Mouse (Mus musculus) cerebellum, postnatal 10 days (tissue): ENCODE data around the gene Sema4f.

Experiments
- DNase-seq, 2 experiments: peaks; one replicate each; pipeline ENCODE4 v3.0.0; 2021; ENCODE audit warnings: mixed read lengths in 2 of 2

Sema4f gene

GRCm38 (mm10) chr6:82913336-82914247 lies 26.0 kb downstream of the Sema4f start:
- DNase-seq: peak; percentile 53 to 54

GRCm38 (mm10) chr6:82911303-82911702 lies 28.3 kb downstream of the Sema4f start:
- DNase-seq: no peak

- peak; percentile 76 to 77 for DNase-seq
These were observed 30.3 kb downstream of the Sema4f start for GRCm38 (mm10) chr6:82909136-82909855.

DNA sequence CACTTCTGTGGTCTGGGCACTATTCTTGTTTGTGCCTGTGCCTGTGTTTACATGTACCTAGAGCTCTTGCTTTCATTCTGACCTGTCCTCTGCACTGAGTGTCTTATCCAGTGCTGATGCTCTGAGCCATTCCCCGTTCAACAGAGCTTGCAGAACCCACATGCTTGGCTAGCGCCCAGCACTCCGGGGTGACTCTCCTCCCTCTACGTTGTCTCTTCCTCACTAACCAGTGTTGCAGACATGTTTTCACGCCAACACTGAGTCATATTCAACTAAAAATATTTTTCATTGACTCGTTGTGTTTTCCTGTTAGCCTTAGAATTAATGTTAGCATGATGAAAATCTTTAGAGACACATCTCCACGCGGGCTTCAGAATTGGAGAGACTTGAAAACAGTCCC lies 31.5 kb downstream of the Sema4f start:
- DNase-seq: peak; percentile 28 to 55

- DNase-seq: no peak
These were observed 32.6 kb downstream of the Sema4f start for GRCm38 (mm10) chr6:82906985-82907384.

DNA sequence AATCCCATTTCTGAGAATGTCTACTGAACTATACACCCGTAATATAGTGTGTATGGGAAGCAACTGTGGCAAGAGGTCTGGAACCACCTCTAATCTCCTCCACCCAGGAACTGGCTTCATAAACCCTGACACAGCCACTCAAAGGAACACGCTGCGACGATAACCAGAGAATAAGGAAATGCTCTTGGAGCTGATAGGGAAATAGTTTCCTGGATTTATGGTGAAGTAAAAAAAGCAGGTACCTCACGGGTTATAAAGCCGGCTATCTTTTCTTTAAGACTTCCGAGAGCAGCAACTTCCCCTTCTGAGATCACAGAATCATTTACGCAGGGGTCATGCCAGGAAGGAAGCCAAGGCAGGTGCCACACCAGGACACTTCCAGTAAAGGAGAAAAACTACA lies 37.0 kb downstream of the Sema4f start:
- no peak for DNase-seq

- DNase-seq: no peak
These were observed 40.8 kb downstream of the Sema4f start for GRCm38 (mm10) chr6:82898745-82899144.

DNA sequence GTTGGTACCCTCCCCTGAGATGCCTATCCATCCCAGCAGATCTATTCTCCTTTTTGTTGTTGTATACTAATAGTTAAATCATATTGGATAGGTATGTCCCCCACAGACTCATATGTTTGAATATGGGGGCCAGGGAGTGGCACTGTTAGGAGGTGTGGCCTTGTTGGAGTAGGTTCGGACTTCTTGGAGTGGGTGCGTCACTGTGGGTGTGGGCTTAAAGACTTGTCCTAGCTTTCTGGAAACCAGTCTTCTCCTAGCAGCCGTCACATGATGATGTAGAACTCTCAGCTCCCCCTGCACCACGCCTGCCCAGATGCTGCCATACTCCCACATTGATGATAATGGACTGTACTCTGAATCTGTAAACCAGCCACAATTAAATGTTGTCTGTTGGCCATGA lies 41.3 kb downstream of the Sema4f start:
- DNase-seq: no peak

DNA sequence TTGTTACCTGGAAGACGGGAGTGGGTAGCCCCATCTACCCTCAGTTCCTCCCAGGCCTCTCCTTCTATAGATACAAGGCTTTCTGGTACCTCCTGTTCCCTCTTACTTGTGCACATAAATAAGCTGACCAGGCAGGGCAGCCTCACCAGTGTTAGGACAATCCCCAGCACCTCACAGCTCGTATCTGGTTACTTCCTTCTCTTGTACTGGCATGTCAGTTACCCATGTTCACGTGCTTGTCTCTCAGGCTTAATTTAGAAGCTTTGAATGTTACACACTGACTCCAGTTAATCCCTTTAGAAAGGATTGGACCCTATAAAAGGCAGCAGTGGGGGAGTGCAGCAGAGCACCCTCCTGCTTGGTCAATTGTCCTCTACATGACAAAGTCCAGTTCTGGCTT lies 42.3 kb downstream of the Sema4f start:
- DNase-seq: no peak

DNA sequence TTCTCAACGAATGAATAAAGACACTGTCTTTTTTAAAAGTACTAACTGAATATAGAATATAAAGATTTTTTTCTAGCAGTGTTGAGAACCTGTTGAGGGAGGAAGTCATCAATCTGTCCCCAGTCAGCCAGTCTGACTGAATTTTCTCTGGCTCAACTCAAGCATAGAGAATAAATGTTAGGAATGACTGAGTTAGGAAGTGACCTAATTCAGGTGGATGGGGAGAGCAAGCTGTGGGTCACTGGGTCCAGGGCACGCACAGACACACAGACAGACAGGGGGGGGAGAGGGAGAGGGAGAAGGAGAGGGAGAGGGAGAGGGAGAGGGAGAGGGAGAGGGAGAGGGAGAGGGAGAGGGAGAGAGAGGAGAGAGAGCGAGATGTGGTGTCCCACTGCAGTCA lies 46.2 kb downstream of the Sema4f start:
- DNase-seq: no peak

DNA sequence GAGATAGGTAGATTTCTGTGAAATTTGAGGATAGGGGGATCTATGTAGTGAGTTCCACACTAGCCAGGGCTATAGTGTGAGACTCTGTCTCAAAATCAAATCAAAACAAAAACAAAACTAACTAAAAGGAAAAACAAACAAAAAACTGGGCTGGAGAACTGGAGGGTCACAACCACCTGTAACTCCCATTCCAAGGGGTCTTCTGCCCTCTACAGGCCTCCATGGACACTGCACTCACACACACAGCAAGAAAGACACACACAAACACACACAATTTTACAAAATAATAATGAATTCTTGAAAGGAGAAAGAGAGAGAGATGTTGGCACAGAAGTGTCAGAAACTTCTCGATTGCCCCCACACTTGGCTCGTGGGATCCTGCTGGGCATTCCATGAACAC lies 47.0 kb downstream of the Sema4f start:
- DNase-seq: peak; percentile 59 to 69

GRCm38 (mm10) chr6:82891488-82891887 lies 48.1 kb downstream of the Sema4f start:
- no peak for DNase-seq

DNA sequence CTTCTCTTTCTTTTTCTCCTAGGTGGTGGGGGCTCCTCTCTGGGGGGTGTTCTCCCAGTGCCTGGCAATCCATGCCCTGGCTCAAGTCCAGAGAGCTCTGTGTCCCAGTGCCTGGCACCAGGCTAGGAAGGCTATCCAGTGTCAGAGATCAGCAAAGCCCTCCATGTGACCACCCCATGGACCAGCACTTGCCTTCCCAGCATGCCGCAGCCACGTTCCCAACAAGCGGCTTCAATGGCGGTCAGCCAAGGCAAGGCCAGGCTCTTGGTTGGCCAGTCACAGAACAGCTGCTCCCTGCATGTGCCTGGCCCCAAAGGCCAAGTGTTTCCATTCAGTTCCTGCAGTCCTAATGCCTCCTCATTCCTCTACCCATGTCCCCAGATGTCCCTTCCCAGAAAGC lies 53.2 kb downstream of the Sema4f start:
- peak; percentile 79 to 89 for DNase-seq

DNA sequence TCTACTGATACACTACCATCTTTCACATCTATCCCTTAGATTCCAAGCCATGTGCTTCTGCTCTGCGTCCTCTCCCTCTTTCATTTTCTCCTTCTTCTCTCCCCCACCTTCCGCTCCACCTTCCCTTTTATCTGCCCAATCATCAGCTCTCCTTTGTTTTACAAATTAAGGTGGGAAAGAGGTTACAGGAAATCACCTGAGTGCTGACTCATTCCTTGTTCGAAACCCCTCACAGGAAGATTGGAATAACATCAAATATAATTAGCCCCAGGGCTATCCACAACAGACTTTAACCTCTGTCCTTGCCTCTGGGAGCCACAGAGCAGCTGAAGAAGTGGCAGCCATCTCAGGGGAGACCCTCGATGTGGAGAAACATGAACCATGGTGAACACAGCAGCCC lies 53.7 kb downstream of the Sema4f start:
- DNase-seq: no peak

- DNase-seq: no peak
These were observed 54.1 kb downstream of the Sema4f start for GRCm38 (mm10) chr6:82885441-82885840.

GRCm38 (mm10) chr6:82884570-82884969 lies 55.0 kb downstream of the Sema4f start:
- peak; percentile 19 to 41 for DNase-seq

- DNase-seq: peak; percentile 74 to 75
These were observed 58.0 kb downstream of the Sema4f start for GRCm38 (mm10) chr6:82881485-82882096.

GRCm38 (mm10) chr6:82880807-82881206 lies 58.8 kb downstream of the Sema4f start:
- peak; percentile 52 to 66 for DNase-seq

DNA sequence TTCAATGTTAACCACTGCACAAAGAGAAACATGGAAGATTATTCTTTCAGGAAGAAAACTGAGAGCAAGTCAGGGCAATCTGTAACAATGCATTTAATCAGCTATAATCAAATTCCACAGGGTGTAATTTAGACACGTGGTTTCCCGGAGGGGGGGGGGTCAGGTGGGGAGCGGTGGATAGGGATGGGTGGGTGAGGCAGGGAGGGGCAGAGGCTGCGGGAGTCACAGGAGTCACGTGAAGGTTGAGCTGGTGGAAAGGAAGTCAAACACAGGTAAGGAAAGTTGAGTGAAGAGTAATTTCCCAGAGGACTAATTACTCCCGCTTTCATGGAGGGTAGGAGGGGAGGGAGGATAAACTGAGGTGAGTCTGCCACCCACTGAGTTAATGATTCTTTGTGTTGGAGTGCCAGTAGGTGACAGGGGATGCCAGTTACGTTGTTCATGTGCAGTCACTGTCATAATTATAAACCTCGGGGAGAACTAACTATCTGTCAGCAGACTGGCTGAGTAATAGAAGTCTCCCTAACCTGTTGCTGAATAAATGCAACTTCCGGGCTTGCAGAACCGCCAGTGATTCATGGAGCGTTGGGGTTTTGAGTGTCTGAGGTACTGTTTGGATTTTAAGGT lies 60.0 kb downstream of the Sema4f start:
- no peak for DNase-seq

DNA sequence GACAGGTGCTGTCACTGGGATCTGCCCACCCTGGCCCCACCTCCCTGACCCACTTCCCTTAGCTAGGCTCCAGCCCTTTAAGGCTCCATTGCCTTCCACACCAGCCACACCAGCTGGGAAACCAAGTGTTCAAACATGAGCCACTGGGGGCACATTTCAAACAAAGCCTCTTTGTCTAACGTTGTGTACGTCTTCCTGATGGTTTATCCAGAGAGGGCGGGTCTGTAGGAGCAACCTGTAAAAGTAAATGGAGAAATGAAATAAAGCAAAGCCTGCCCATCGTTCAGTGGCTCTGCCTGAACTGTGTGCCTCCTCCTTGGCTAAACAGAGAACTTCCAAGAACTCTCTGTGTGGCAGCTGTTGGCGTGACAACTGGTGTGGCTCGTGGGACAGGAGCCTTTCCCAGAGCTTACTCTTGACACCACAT lies 64.0 kb downstream of the Sema4f start:
- no peak for DNase-seq

DNA sequence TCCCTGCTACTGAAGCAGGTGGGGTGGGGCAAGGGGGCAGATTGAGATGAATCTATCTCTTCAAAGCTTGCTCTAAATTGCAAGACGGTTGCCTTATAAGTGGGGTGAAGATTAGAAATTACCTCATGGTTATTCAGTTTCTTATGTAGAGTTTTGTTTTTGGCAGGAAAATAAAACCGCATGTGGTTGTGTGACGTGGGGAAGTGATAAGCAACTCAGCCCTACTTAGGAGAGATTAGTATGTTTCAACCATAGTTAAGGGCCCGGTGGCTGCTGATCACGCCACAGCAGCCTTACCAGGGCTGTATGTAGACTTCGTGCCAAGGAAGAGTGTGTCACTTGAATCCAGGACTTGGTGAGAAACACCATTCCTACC lies 67.2 kb downstream of the Sema4f start:
- no peak for DNase-seq

DNA sequence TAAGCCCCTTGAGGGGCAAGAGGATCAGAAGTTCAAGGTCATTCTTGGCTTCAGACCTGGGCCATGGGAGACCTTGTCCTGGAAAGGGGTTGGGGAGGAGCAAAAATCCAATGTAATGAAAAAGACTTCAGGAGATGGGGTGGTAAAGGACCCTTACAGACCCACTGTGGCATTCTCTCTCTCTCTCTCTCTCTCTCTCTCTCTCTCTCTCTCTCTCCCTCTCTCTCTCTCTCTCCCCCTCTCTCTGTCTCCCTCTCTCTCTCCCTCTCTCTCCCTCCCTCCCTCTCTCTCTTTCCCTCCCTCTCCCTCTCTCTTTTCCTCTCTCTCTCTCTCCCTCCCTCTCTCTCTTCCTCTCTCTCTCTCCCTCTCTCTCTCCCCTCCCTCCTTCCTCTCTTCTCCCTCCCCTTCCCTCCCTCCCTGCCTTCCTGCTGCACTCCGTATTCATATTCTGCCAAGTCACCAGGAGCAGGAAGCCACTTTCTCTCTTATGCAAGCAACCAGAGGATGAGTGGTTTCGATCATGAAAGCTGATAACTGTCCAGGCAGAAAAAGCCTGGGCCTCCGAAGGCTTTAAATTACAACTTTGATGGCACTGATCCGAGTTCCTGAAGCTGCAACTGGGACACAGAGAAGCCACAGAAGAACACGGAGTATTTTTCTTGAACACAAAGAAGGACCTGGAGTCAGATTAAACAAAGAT lies 67.8 kb downstream of the Sema4f start:
- no peak for DNase-seq
